Mouse (Mus musculus): ENCODE measurements at regions not wholly inside any gene's neighbourhood (a gene's known extent, or its start where the extent isn't known, plus 50 kb on each side); places are given as distances from the start of the nearest gene placed in this dataset.

DNA sequence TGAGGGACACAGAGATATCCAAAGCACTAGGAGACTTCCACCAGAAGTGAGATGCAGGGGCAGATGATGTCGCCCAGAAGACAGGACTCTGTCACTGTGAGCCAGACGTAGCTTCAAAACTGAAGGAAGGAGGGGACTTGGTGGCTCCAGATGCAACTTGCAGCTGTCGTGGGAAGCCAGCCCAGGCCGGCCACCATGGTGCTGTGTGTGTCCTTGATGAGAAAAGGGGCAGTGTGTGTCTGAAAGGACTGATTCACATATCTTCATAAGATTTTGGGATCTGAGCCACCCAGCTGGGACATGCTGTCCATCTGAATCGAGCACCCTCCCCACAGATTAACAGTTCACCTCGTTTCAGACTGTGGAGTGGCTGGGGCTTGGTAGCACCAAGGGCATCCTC is 226.2 kb downstream of the Rpl10-ps3 start:
- Histone ChIP-seq H3K9me3 (replicated peaks; ENCODE audit: insufficient read depth, low read length) (no peaks in the 10 kb centered on the region), H3K79me2 (ENCODE audit: control insufficient read depth, insufficient read depth, low read length, poor library complexity) (no peaks in the 10 kb centered on the region), H3K36me3 (ENCODE audit: control insufficient read depth in 1 of 2, insufficient read depth in 2 of 2, low read length in 2 of 2) (no peaks in the 10 kb centered on the region), H3K27ac (ENCODE audit: control insufficient read depth, low read depth, low read length) (no peak overlapping the region), H3K4me1 (ENCODE audit: control insufficient read depth in 1 of 2, insufficient read depth in 2 of 2, low read length in 2 of 2) (no peaks in the 10 kb centered on the region), H3K27me3 (ENCODE audit: control insufficient read depth in 1 of 2, insufficient read depth in 2 of 2, low read length in 2 of 2) (no peaks in the 10 kb centered on the region), H3K4me3 (ENCODE audit: control insufficient read depth in 1 of 2, insufficient read depth in 1 of 2, low read depth in 2 of 2, low read length in 2 of 2) (no peak overlapping the region), H3K9ac (ENCODE audit: control insufficient read depth, low read depth, low read length, poor library complexity, severe bottlenecking) (no peak overlapping the region)
- DNase-seq (ENCODE audit: low read depth, low spot score), result no peak
- no peak for TF ChIP-seq TAL1 (IDR thresholded peaks at IDR 0.05; ENCODE audit: low read length)
- no peak for TF ChIP-seq POLR2AphosphoS2 (IDR thresholded peaks at IDR 0.05; ENCODE audit: low read length)
- TF ChIP-seq ZMIZ1 (IDR thresholded peaks at IDR 0.05; ENCODE audit: low read depth, low read length), result no peak
- TF ChIP-seq CHD1 (IDR thresholded peaks at IDR 0.05; ENCODE audit: low read depth, low read length), result no peak
- TF ChIP-seq USF2 (IDR thresholded peaks at IDR 0.05; ENCODE audit: borderline replicate concordance in 1 of 2, insufficient read depth in 1 of 2, low read depth in 1 of 2, low read length in 2 of 2), result no peak
- TF ChIP-seq POLR2A (IDR thresholded peaks at IDR 0.05; ENCODE audit: control insufficient read depth in 1 of 2, insufficient read depth in 1 of 2, low read depth in 1 of 2, low read length in 2 of 2, poor library complexity in 1 of 2), result no peak
- TF ChIP-seq UBTF (IDR thresholded peaks at IDR 0.05; ENCODE audit: borderline replicate concordance, insufficient read depth, low read depth, low read length), result no peak
- no peak for TF ChIP-seq ELF1 (IDR thresholded peaks at IDR 0.05; ENCODE audit: low read depth, low read length)
- no peak for TF ChIP-seq CTCF (IDR thresholded peaks at IDR 0.05 in 2 of 3, conservative IDR thresholded peaks at IDR 0.05 in 1 of 3; ENCODE audit: control insufficient read depth in 1 of 3, insufficient read depth in 1 of 3, low read depth in 2 of 3, low read length in 3 of 3, poor library complexity in 1 of 3, severe bottlenecking in 1 of 3)
- TF ChIP-seq MAFK (IDR thresholded peaks at IDR 0.05; ENCODE audit: borderline replicate concordance, low read depth, low read length), result no peak
- TF ChIP-seq TBP (IDR thresholded peaks at IDR 0.05; ENCODE audit: low read depth, low read length), result no peak
- no peak for TF ChIP-seq E2F4 (IDR thresholded peaks at IDR 0.05; ENCODE audit: borderline replicate concordance, low read depth, low read length)

DNA sequence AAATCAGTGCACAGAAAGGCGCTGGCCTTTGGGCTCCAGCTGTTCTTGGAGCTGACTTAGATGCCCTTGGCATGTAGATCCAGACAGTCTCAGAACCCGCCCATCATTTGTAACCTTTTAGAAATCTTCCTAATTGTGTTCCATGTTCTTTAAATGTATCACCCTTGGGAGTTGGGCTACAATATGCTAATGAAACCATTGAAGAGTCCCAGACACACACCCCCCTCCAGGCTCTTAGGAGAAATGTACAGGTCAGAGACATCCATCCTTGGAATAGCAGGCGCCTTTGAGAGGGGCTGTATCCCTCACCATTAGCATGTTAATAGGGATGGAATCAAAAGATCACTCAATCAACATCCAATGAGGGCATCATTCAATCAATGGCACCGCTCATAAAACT is 238.2 kb downstream of the Rpl10-ps3 start:
- no peak for DNase-seq (ENCODE audit: low read depth, low spot score)
- Histone ChIP-seq H3K27ac (ENCODE audit: control insufficient read depth, low read depth, low read length) (no peak overlapping the region), H3K9me3 (replicated peaks; ENCODE audit: insufficient read depth, low read length) (no peaks in the 10 kb centered on the region), H3K27me3 (ENCODE audit: control insufficient read depth in 1 of 2, insufficient read depth in 2 of 2, low read length in 2 of 2) (no peaks in the 10 kb centered on the region), H3K79me2 (ENCODE audit: control insufficient read depth, insufficient read depth, low read length, poor library complexity) (no peaks in the 10 kb centered on the region), H3K4me3 (ENCODE audit: control insufficient read depth in 1 of 2, insufficient read depth in 1 of 2, low read depth in 2 of 2, low read length in 2 of 2) (no peak overlapping the region), H3K36me3 (ENCODE audit: control insufficient read depth in 1 of 2, insufficient read depth in 2 of 2, low read length in 2 of 2) (no peaks in the 10 kb centered on the region), H3K9ac (ENCODE audit: control insufficient read depth, low read depth, low read length, poor library complexity, severe bottlenecking) (no peak overlapping the region), H3K4me1 (ENCODE audit: control insufficient read depth in 1 of 2, insufficient read depth in 2 of 2, low read length in 2 of 2) (no peaks in the 10 kb centered on the region)
- TF ChIP-seq CTCF (IDR thresholded peaks at IDR 0.05 in 2 of 3, conservative IDR thresholded peaks at IDR 0.05 in 1 of 3; ENCODE audit: control insufficient read depth in 1 of 3, insufficient read depth in 1 of 3, low read depth in 2 of 3, low read length in 3 of 3, poor library complexity in 1 of 3, severe bottlenecking in 1 of 3), result no peak
- TF ChIP-seq ELF1 (IDR thresholded peaks at IDR 0.05; ENCODE audit: low read depth, low read length), result no peak
- no peak for TF ChIP-seq UBTF (IDR thresholded peaks at IDR 0.05; ENCODE audit: borderline replicate concordance, insufficient read depth, low read depth, low read length)
- no peak for TF ChIP-seq JUND (IDR thresholded peaks at IDR 0.05; ENCODE audit: low read depth, low read length)
- TF ChIP-seq MAZ (IDR thresholded peaks at IDR 0.05; ENCODE audit: low read depth, low read length), result no peak
- TF ChIP-seq USF1 (IDR thresholded peaks at IDR 0.05; ENCODE audit: low read depth, low read length), result no peak

Measured in MEL (cell line).